ENCODE assay signal across 14 mouse cellular contexts in genomic region chr4:107892663-107893062, GRCm38 (mm10). TPM values are rescaled to one million over a fixed set of nuclear protein-coding genes. Genes with fewer than 3 reads are reported as not detected.
A peak's percentile ranks its signal among the peaks of the same experiment; 100 is the strongest.
DNase-seq lines count a peak whose midpoint lies in the region; TF ChIP-seq lines count a peak whose summit lies in the region.
"Had no signal": no experiment of that assay in that cellular context is flagged by ENCODE, and none has a peak within 500 bp of the region (broad histone marks: within the 10 kb centered on the region; RNA-seq: fewer than 3 reads in every experiment).

No protein-coding gene starts in this region.

- no peak overlapping the region for H3K4me3 ChIP-seq in layer of hippocampus, adult 2 months
- H3K4me3 ChIP-seq: liver, embryonic 15.5 days had no signal

- no peak overlapping the region for H3K27ac ChIP-seq in layer of hippocampus, adult 2 months
- H3K27ac ChIP-seq: liver, embryonic 15.5 days had no signal

- peak; percentile 82 for TF ChIP-seq CTCF in layer of hippocampus, adult 2 months (conservative IDR thresholded peaks at IDR 0.05)

- DNase-seq in cerebellum, postnatal 10 days, result peak; percentile 20 to 56
- DNase-seq in cerebellum, adult 8-10 months, result no peak
- no peak for DNase-seq in layer of hippocampus, adult 2 months (ENCODE audit: low spot score in 2 of 2)
- DNase-seq in layer of hippocampus, postnatal 36 days, result no peak
- peak; percentile 24 to 25 for DNase-seq in B cell, adult 2 months
- DNase-seq in brain, adult 2 months (ENCODE audit: low read depth, low spot score), result peak; percentile 38
- no peak for DNase-seq in ovary, adult 18-20 months (ENCODE audit: low spot score)
- DNase-seq in urinary bladder, postnatal 25 days (ENCODE audit: low spot score), result no peak
- DNase-seq: adrenal gland, postnatal 36 days; gastrocnemius, postnatal 25 days; heart, postnatal 36 days; right cerebral cortex, postnatal 4 days; thymus, adult 18-20 months had no signal

RNA-seq across cellular contexts. Expression of gene 0610037L13Rik, which starts 3.0 kb away (rescaled TPM):
- total RNA-seq in layer of hippocampus, adult 2 months (2021), result 10 to 100 TPM; 69.2 to 74.3 TPM
- 10 to 100 TPM; 65.3 to 73.6 TPM for total RNA-seq in layer of hippocampus, postnatal 36 days (2021)

RNA-seq across cellular contexts. Expression of gene Magoh, which starts 13.1 kb away (rescaled TPM):
- total RNA-seq in layer of hippocampus, adult 2 months (2021), result 10 to 100 TPM; 35.4 to 40.0 TPM
- 10 to 100 TPM; 39.2 to 47.4 TPM for total RNA-seq in layer of hippocampus, postnatal 36 days (2021)

RNA-seq across cellular contexts. Expression of gene Cpt2, which starts 30.7 kb away (rescaled TPM):
- total RNA-seq in layer of hippocampus, adult 2 months (2021), result 1 to 10 TPM; 6.6 to 8.5 TPM
- total RNA-seq in layer of hippocampus, postnatal 36 days (2021), result 1 to 10 TPM; 5.8 to 5.9 TPM

Comparison
In these comparisons a context has a peak if more than half of its experiments do, and no peak if none do; other contexts are left out.
1. DNase-seq: peak in cerebellum, postnatal 10 days (2 of 2), B cell, adult 2 months (2 of 2) and brain, adult 2 months (single experiment); none in cerebellum, adult 8-10 months (single experiment), layer of hippocampus, adult 2 months (0 of 2), layer of hippocampus, postnatal 36 days (0 of 2), ovary, adult 18-20 months (single experiment) and urinary bladder, postnatal 25 days (single experiment).